Mouse (Mus musculus): ENCODE measurements around the gene Chst14. TPM values are rescaled to one million over a fixed set of nuclear protein-coding genes. Genes with fewer than 3 reads are reported as not detected.
A peak's percentile ranks its signal among the peaks of the same experiment; 100 is the strongest.

The Chst14 gene
- polyA plus RNA-seq, 1 experiment: 2.3 TPM

- TF ChIP-seq POLR2A (IDR thresholded peaks at IDR 0.05; ENCODE audit: borderline replicate concordance, control insufficient read depth, low read depth, low read length) (peak; percentile 67; the same call in 1 of the 2 replicates), CTCF (IDR thresholded peaks at IDR 0.05; ENCODE audit: control insufficient read depth, insufficient read depth, low read length) (no peak)
- 1% methylated on average over 116 of the region's 120 CpGs for WGBS
- Histone ChIP-seq H3K4me3 (replicated peaks; ENCODE audit: control insufficient read depth, low read depth, low read length) (peak overlapping the region; percentile 85), H3K4me1 (ENCODE audit: control insufficient read depth, insufficient read depth, low read length) (peaks cover 4% of the 10 kb centered on the region; the same call in 1 of the 2 replicates), H3K27ac (ENCODE audit: control insufficient read depth, insufficient read depth, low read depth, low read length, poor library complexity) (peak overlapping the region; percentile 77)
Measured at GRCm38 (mm10) chr2:118901175-118902031, 24.9 kb upstream of the Chst14 start.

DNA sequence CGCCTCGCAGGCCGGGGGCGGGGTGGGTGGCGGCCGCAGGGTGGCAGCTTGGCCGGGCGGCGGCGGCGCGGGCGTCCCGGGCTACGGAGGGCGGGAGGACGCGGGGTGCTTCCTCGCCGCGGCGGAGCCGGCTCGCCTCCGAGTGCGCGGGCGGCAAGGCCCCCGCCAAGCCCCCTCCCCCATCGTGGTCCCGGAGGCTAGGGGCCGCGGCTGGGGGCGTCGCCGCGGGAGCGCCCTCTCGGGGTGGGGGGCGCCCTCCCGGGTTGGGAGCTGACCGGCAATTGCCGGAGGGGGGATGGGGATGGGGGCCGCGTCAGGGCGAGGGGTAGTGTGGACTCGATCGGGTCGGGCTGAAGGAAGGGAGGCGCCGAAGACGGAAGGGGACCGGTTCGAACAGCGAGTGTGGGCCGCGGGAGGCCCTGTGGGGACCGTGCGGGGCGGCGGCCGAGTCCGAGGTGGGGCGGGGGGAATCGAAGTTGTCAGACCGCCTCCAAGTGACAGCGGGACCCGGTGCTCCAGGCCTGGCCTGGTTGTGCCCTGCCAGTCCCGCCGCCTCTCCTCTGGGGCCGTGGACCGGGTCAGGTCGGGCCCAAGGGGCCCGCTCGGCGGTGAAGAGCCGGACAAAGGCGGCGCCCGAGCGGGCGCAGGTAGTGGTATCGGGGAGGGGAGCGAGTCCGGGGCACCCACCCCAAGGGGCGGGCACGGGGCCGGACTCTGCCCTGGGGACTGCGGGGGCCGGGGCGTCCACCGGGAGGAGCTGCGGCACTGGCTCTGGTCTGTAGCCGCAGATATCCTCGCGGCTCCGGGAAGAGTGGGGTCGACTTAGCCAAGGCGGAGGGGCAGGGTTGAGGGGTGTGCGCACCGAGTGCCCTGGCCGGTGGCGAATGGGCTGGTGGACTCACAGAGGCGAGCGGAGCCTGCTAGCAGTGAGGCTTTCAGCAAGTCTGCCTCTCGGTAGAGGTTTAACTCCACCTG is 24.0 kb upstream of the Chst14 start:
- Histone ChIP-seq H3K4me1 (ENCODE audit: control insufficient read depth, insufficient read depth, low read length) (peaks cover 4% of the 10 kb centered on the region; the same call in 1 of the 2 replicates), H3K27ac (ENCODE audit: control insufficient read depth, insufficient read depth, low read depth, low read length, poor library complexity) (peak overlapping the region; percentile 77; the same call in 1 of the 2 replicates), H3K4me3 (replicated peaks; ENCODE audit: control insufficient read depth, low read depth, low read length) (peak overlapping the region; percentile 85)
- TF ChIP-seq POLR2A (IDR thresholded peaks at IDR 0.05; ENCODE audit: borderline replicate concordance, control insufficient read depth, low read depth, low read length) (no peak), CTCF (IDR thresholded peaks at IDR 0.05; ENCODE audit: control insufficient read depth, insufficient read depth, low read length) (no peak)
- 1% methylated on average over 102 of the region's 106 CpGs for WGBS

GRCm38 (mm10) chr2:118903333-118903741 is 23.0 kb upstream of the Chst14 start:
- Histone ChIP-seq H3K4me1 (ENCODE audit: control insufficient read depth, insufficient read depth, low read length) (peaks cover 4% of the 10 kb centered on the region; the same call in 1 of the 2 replicates), H3K4me3 (replicated peaks; ENCODE audit: control insufficient read depth, low read depth, low read length) (no peak overlapping the region), H3K27ac (ENCODE audit: control insufficient read depth, insufficient read depth, low read depth, low read length, poor library complexity) (no peak overlapping the region)
- TF ChIP-seq POLR2A (IDR thresholded peaks at IDR 0.05; ENCODE audit: borderline replicate concordance, control insufficient read depth, low read depth, low read length): no peak
- TF ChIP-seq CTCF (IDR thresholded peaks at IDR 0.05; ENCODE audit: control insufficient read depth, insufficient read depth, low read length): no peak
- 53% methylated on average over 10 of the region's 10 CpGs for WGBS

GRCm38 (mm10) chr2:118905433-118906117 is 20.7 kb upstream of the Chst14 start:
- peaks cover 4% of the 10 kb centered on the region; the same call in 1 of the 2 replicates for H3K4me1 ChIP-seq (ENCODE audit: control insufficient read depth, insufficient read depth, low read length)
- TF ChIP-seq POLR2A (IDR thresholded peaks at IDR 0.05; ENCODE audit: borderline replicate concordance, control insufficient read depth, low read depth, low read length) (no peak), CTCF (IDR thresholded peaks at IDR 0.05; ENCODE audit: control insufficient read depth, insufficient read depth, low read length) (no peak)
- no peak overlapping the region for H3K4me3 ChIP-seq (replicated peaks; ENCODE audit: control insufficient read depth, low read depth, low read length)
- WGBS: 39% methylated on average over 7 of the region's 7 CpGs
- no peak overlapping the region for H3K27ac ChIP-seq (ENCODE audit: control insufficient read depth, insufficient read depth, low read depth, low read length, poor library complexity)

DNA sequence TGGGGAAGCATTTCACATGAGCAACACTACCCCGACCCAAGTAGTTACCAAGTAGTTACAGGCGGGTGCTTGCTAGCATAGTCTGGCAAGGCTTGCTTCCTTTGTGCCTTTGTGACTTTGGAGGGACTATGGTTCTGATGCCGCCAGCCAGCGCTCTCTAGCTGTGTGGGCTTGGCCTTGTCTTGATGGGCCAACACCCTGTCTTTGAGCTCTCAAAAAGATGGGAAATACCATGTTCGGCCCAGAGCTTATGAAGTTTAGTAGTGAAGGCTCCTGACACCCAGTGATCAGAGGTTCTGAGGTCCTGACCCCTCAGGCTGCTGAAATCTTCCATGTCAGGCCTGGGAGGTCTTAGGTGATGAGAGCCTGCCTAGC is 20.2 kb upstream of the Chst14 start:
- WGBS: 84% methylated on average over 5 of the region's 5 CpGs
- Histone ChIP-seq H3K27ac (ENCODE audit: control insufficient read depth, insufficient read depth, low read depth, low read length, poor library complexity) (no peak overlapping the region), H3K4me1 (ENCODE audit: control insufficient read depth, insufficient read depth, low read length) (peaks cover 7% of the 10 kb centered on the region), H3K4me3 (replicated peaks; ENCODE audit: control insufficient read depth, low read depth, low read length) (no peak overlapping the region)
- no peak for TF ChIP-seq POLR2A (IDR thresholded peaks at IDR 0.05; ENCODE audit: borderline replicate concordance, control insufficient read depth, low read depth, low read length)
- TF ChIP-seq CTCF (IDR thresholded peaks at IDR 0.05; ENCODE audit: control insufficient read depth, insufficient read depth, low read length): no peak

GRCm38 (mm10) chr2:118907781-118908180 is 18.5 kb upstream of the Chst14 start:
- Histone ChIP-seq H3K27ac (ENCODE audit: control insufficient read depth, insufficient read depth, low read depth, low read length, poor library complexity) (no peak overlapping the region), H3K4me1 (ENCODE audit: control insufficient read depth, insufficient read depth, low read length) (peaks cover 7% of the 10 kb centered on the region), H3K4me3 (replicated peaks; ENCODE audit: control insufficient read depth, low read depth, low read length) (no peak overlapping the region)
- TF ChIP-seq POLR2A (IDR thresholded peaks at IDR 0.05; ENCODE audit: borderline replicate concordance, control insufficient read depth, low read depth, low read length): no peak
- TF ChIP-seq CTCF (IDR thresholded peaks at IDR 0.05; ENCODE audit: control insufficient read depth, insufficient read depth, low read length): no peak
- WGBS: 75% methylated on average over 3 of the region's 3 CpGs

- 79% methylated on average over 1 of the region's 1 CpGs for WGBS
- H3K4me3 ChIP-seq (replicated peaks; ENCODE audit: control insufficient read depth, low read depth, low read length): no peak overlapping the region
- TF ChIP-seq POLR2A (IDR thresholded peaks at IDR 0.05; ENCODE audit: borderline replicate concordance, control insufficient read depth, low read depth, low read length) (no peak), CTCF (IDR thresholded peaks at IDR 0.05; ENCODE audit: control insufficient read depth, insufficient read depth, low read length) (no peak)
- H3K27ac ChIP-seq (ENCODE audit: control insufficient read depth, insufficient read depth, low read depth, low read length, poor library complexity): no peak overlapping the region
- peaks cover 7% of the 10 kb centered on the region for H3K4me1 ChIP-seq (ENCODE audit: control insufficient read depth, insufficient read depth, low read length)
Measured at GRCm38 (mm10) chr2:118909151-118909550, 17.1 kb upstream of the Chst14 start.

All from bone marrow, adult 2 months (tissue).